Mouse (Mus musculus) CD4-positive naive resting alpha-beta T cell, adult 76 days (primary cell): ENCODE results near the gene Glrp1. TPM values are rescaled to one million over a fixed set of nuclear protein-coding genes. Genes with fewer than 3 reads are reported as not detected.

Source experiments
- total RNA-seq: library from RNA; stranded (reverse); gene quantifications from one replicate; pipeline ENCODE4 v1.2.4, GENCODE M21; 2023

Glrp1 gene
- total RNA-seq: not detected

DNA sequence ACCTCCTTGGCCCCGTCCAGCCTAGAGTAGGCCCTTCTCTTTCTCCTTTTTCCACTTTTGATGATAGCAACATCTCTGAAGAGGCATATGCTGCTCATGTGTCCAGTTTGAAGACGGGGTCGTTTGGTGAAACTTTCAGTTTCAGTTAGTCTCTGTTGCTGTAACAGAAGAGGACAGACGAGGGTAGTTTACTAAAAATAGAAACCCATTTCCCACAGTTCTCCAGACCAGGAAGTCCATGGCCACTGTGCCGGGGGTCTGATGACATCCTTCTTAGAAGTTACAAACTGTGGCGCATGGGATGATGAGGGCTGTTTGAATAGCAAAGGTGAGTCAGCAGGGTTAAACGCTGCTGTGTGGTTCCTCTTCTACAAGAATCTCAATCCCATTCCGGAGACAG, at the start of gene Glrp1:
Gene Glrp1 (minus strand): TSS at position 278 of the 400 bp plus-strand sequence.

Other genes starting within 250 kb of the Glrp1 start
- 162 TPM for gene Hjurp, start 232.4 kb downstream of the Glrp1 start, total RNA-seq
- not detected for gene Trpm8, start 232.4 kb downstream of the Glrp1 start, total RNA-seq
- gene Spp2, start 103.1 kb downstream of the Glrp1 start, total RNA-seq: not detected
- 224 TPM for gene Arl4c, start 192.2 kb upstream of the Glrp1 start, total RNA-seq